Comparison of ENCODE assay signal across 21 mouse cellular contexts in genomic region chr8:77496253-77496652, GRCm38 (mm10). TPM values are rescaled to one million over a fixed set of nuclear protein-coding genes. Genes with fewer than 3 reads are reported as not detected.
A peak's percentile ranks its signal among the peaks of the same experiment; 100 is the strongest.
DNase-seq lines count a peak whose midpoint lies in the region; ATAC-seq lines count a peak whose summit lies in the region.
"Had no signal": no experiment of that assay in that cellular context is flagged by ENCODE, and none has a peak within 500 bp of the region (broad histone marks: within the 10 kb centered on the region; RNA-seq: fewer than 3 reads in every experiment).

No protein-coding gene starts in this region.

- 74% methylated on average over 1 of the region's 1 CpGs for WGBS in heart, embryonic 13.5 days
- 75% methylated on average over 1 of the region's 1 CpGs for WGBS in heart, embryonic 10.5 days

- no peak for ATAC-seq in heart, embryonic 13.5 days (ENCODE audit: extremely low read depth, insufficient number of reproducible peaks, low FRiP score, low TSS enrichment)
- peak; percentile 34; the same call in 1 of the 2 replicates for ATAC-seq in megakaryocyte, adult 5-6 weeks (ENCODE audit: poor library complexity, severe bottlenecking)
- ATAC-seq: forebrain, postnatal 0 days; lung, postnatal 0 days; midbrain, embryonic 15.5 days had no signal

- H3K27ac ChIP-seq in heart, embryonic 13.5 days (replicated peaks) = peak overlapping the region; percentile 32; the same call in 1 of the 2 replicates
- no peak overlapping the region for H3K27ac ChIP-seq in heart, embryonic 10.5 days
- H3K27ac ChIP-seq: forebrain, embryonic 10.5 days; hindbrain, embryonic 15.5 days; midbrain, embryonic 15.5 days; neural tube, embryonic 12.5 days had no signal

- no peaks in the 10 kb centered on the region for H3K9me3 ChIP-seq in heart, embryonic 13.5 days
- H3K9me3 ChIP-seq in heart, embryonic 10.5 days = no peaks in the 10 kb centered on the region
- H3K9me3 ChIP-seq: forebrain, embryonic 10.5 days; hindbrain, embryonic 15.5 days; midbrain, embryonic 15.5 days; neural tube, embryonic 12.5 days had no signal

- H3K4me1 ChIP-seq in heart, embryonic 13.5 days = peaks cover 70% of the 10 kb centered on the region
- H3K4me1 ChIP-seq in heart, embryonic 10.5 days = peaks cover 25% of the 10 kb centered on the region
- H3K4me1 ChIP-seq: hindbrain, embryonic 15.5 days; midbrain, embryonic 15.5 days; neural tube, embryonic 12.5 days had no signal

- no peak overlapping the region for H3K4me3 ChIP-seq in heart, embryonic 13.5 days
- no peak overlapping the region for H3K4me3 ChIP-seq in heart, embryonic 10.5 days
- H3K4me3 ChIP-seq: forebrain, embryonic 10.5 days; hindbrain, embryonic 15.5 days; midbrain, embryonic 15.5 days; neural tube, embryonic 12.5 days had no signal

- H3K4me2 ChIP-seq in heart, embryonic 13.5 days = no peak overlapping the region
- H3K4me2 ChIP-seq: hindbrain, embryonic 15.5 days; midbrain, embryonic 15.5 days; neural tube, embryonic 12.5 days had no signal

- DNase-seq in heart, embryonic 10.5 days (ENCODE audit: low spot score) = no peak
- DNase-seq in 416B (ENCODE audit: low read depth) = peak; percentile 65
- peak; percentile 44 for DNase-seq in MEL-GATA-1-ER (ENCODE audit: extremely low read depth, low read depth)
- DNase-seq in cerebellum, postnatal 25 days = no peak
- DNase-seq in layer of hippocampus, postnatal 10 days (ENCODE audit: low spot score in 2 of 2) = no peak
- DNase-seq: adrenal gland, postnatal 14 days; cerebellum, adult 9-10 months; forebrain, postnatal 0 days; gastrocnemius, postnatal 25 days; heart, postnatal 36 days; kidney, adult 9 months; kidney, postnatal 14 days; right cerebral cortex, postnatal 14 days; thymus, adult 2 months had no signal

- no peak overlapping the region for H3K9ac ChIP-seq in heart, embryonic 13.5 days
- H3K9ac ChIP-seq: forebrain, postnatal 0 days; hindbrain, embryonic 15.5 days; midbrain, embryonic 15.5 days; neural tube, embryonic 12.5 days had no signal

- H3K36me3 ChIP-seq in heart, embryonic 13.5 days = no peaks in the 10 kb centered on the region
- no peaks in the 10 kb centered on the region for H3K36me3 ChIP-seq in heart, embryonic 10.5 days
- H3K36me3 ChIP-seq: forebrain, embryonic 10.5 days; hindbrain, embryonic 15.5 days; midbrain, embryonic 15.5 days; neural tube, embryonic 12.5 days had no signal

- no peaks in the 10 kb centered on the region for H3K27me3 ChIP-seq in heart, embryonic 13.5 days (replicated peaks)
- H3K27me3 ChIP-seq in heart, embryonic 10.5 days (ENCODE audit: insufficient read depth, poor library complexity, severe bottlenecking) = no peaks in the 10 kb centered on the region
- H3K27me3 ChIP-seq: hindbrain, embryonic 15.5 days; midbrain, embryonic 15.5 days; neural tube, embryonic 12.5 days had no signal

RNA-seq across cellular contexts. Expression of gene Arhgap10, which starts 21.5 kb away (rescaled TPM):
- 20.3 and 20.7 TPM in 2 replicates for polyA plus RNA-seq in heart, embryonic 13.5 days (2015; fragmentation: Nextera tagmentation; extraction: Ambion mirVana)
- 22.8 and 25.7 TPM in 2 replicates for polyA plus RNA-seq in heart, embryonic 10.5 days (2016; fragmentation: Nextera tagmentation; extraction: Ambion mirVana)
- total RNA-seq in megakaryocyte, adult 5-6 weeks (2015) = 3.9 and 5.2 TPM in 2 replicates
- 7.7 and 11.7 TPM in 2 replicates for total RNA-seq in megakaryocyte, adult 5-6 weeks (2017)
- total RNA-seq in layer of hippocampus, postnatal 10 days (2021) = 1 to 10 TPM; 8.0 to 8.8 TPM

RNA-seq across cellular contexts. Expression of gene Prmt9, which starts 52.9 kb away (rescaled TPM):
- 10.0 and 13.0 TPM in 2 replicates for polyA plus RNA-seq in heart, embryonic 13.5 days (2015; fragmentation: Nextera tagmentation; extraction: Ambion mirVana)
- polyA plus RNA-seq in heart, embryonic 10.5 days (2016; fragmentation: Nextera tagmentation; extraction: Ambion mirVana) = 13.8 and 15.9 TPM in 2 replicates
- 12.1 and 14.6 TPM in 2 replicates for total RNA-seq in megakaryocyte, adult 5-6 weeks (2015)
- total RNA-seq in megakaryocyte, adult 5-6 weeks (2017) = 18.6 and 20.2 TPM in 2 replicates
- 10 to 100 TPM; 28.8 to 29.7 TPM for total RNA-seq in layer of hippocampus, postnatal 10 days (2021)

Comparison
In these comparisons a context has a peak if more than half of its experiments do, and no peak if none do; other contexts are left out.
1. DNase-seq: peak in 416B (single experiment) and MEL-GATA-1-ER (single experiment); none in heart, embryonic 10.5 days (single experiment), cerebellum, postnatal 25 days (0 of 2) and layer of hippocampus, postnatal 10 days (0 of 2).